Mouse (Mus musculus): ENCODE data around the gene Hist1h2ai. TPM values are rescaled to one million over a fixed set of nuclear protein-coding genes. Genes with fewer than 3 reads are reported as not detected.

Gene Hist1h2ai
- polyA plus RNA-seq (2017; shearing (Covaris generic)), result not detected

GRCm38 (mm10) chr13:21715864-21716539 is at the start of gene Hist1h2ai, which contains the start of gene Hist1h2bl:
Gene Hist1h2ai (plus strand): TSS chr13:21716422.
Gene Hist1h2bl (minus strand): TSS chr13:21716143.

GRCm38 (mm10) chr13:21677305-21677704 is 38.9 kb upstream of the Hist1h2ai start, which contains the start of gene Olfr1360:
Gene Olfr1360 (minus strand): TSS chr13:21677405.

GRCm38 (mm10) chr13:21697811-21698210 is 18.4 kb upstream of the Hist1h2ai start, which contains the start of gene Olfr1359:
Gene Olfr1359 (plus strand): TSS chr13:21698111.

GRCm38 (mm10) chr13:21717397-21718357 is 1.5 kb downstream of the Hist1h2ai start, which contains the start of gene Hist1h3h:
Gene Hist1h3h (plus strand): TSS chr13:21717659.

GRCm38 (mm10) chr13:21721757-21722372 is 5.6 kb downstream of the Hist1h2ai start, which contains the start of gene Hist1h2bm:
Gene Hist1h2bm (plus strand): TSS chr13:21722044.

GRCm38 (mm10) chr13:21734906-21735767 is 18.9 kb downstream of the Hist1h2ai start, which contains the start of gene Hist1h4j:
Gene Hist1h4j (plus strand): TSS chr13:21735064.

GRCm38 (mm10) chr13:21750159-21751017 is 34.2 kb downstream of the Hist1h2ai start, which contains the start of gene Hist1h4k:
Gene Hist1h4k (minus strand): TSS chr13:21750505.

GRCm38 (mm10) chr13:21753524-21754285 is 37.5 kb downstream of the Hist1h2ai start, which contains the start of the genes Hist1h2ak and Hist1h2bn:
Gene Hist1h2ak (minus strand): TSS chr13:21753827.
Gene Hist1h2bn (plus strand): TSS chr13:21754123.

Other genes starting within 250 kb of the Hist1h2ai start
- not detected for gene Nkapl, start 247.9 kb upstream of the Hist1h2ai start, polyA plus RNA-seq (2017; shearing (Covaris generic))
- not detected for gene Zkscan4, start 237.5 kb upstream of the Hist1h2ai start, polyA plus RNA-seq (2017; shearing (Covaris generic))
- gene Gm10065, start 237.0 kb upstream of the Hist1h2ai start, polyA plus RNA-seq (2017; shearing (Covaris generic)), result not detected
- gene AK157302, start 221.2 kb upstream of the Hist1h2ai start, polyA plus RNA-seq (2017; shearing (Covaris generic)), result 0.20 TPM
- gene Gm11273, start 215.0 kb upstream of the Hist1h2ai start, polyA plus RNA-seq (2017; shearing (Covaris generic)), result 5.8 TPM
- 3.2 TPM for gene Zkscan8, start 185.3 kb upstream of the Hist1h2ai start, polyA plus RNA-seq (2017; shearing (Covaris generic))
- not detected for gene Olfr1366, start 173.6 kb upstream of the Hist1h2ai start, polyA plus RNA-seq (2017; shearing (Covaris generic))
- not detected for gene Olfr1535, start 156.5 kb upstream of the Hist1h2ai start, polyA plus RNA-seq (2017; shearing (Covaris generic))
- not detected for gene Olfr1364, start 134.7 kb upstream of the Hist1h2ai start, polyA plus RNA-seq (2017; shearing (Covaris generic))
- gene Olfr1362, start 102.4 kb upstream of the Hist1h2ai start, polyA plus RNA-seq (2017; shearing (Covaris generic)), result not detected
- not detected for gene Olfr11, start 73.9 kb upstream of the Hist1h2ai start, polyA plus RNA-seq (2017; shearing (Covaris generic))
- gene Olfr1361, start 53.0 kb upstream of the Hist1h2ai start, polyA plus RNA-seq (2017; shearing (Covaris generic)), result not detected
- not detected for gene Olfr1360, start 39.0 kb upstream of the Hist1h2ai start, polyA plus RNA-seq (2017; shearing (Covaris generic))
- not detected for gene Olfr1359, start 18.3 kb upstream of the Hist1h2ai start, polyA plus RNA-seq (2017; shearing (Covaris generic))
- gene Hist1h2bl, start 279 bp upstream of the Hist1h2ai start, polyA plus RNA-seq (2017; shearing (Covaris generic)), result not detected
- not detected for gene Hist1h3h, start 1.2 kb downstream of the Hist1h2ai start, polyA plus RNA-seq (2017; shearing (Covaris generic))
- not detected for gene Hist1h2bm, start 5.6 kb downstream of the Hist1h2ai start, polyA plus RNA-seq (2017; shearing (Covaris generic))
- not detected for gene Hist1h4j, start 18.6 kb downstream of the Hist1h2ai start, polyA plus RNA-seq (2017; shearing (Covaris generic))
- not detected for gene Hist1h4k, start 34.1 kb downstream of the Hist1h2ai start, polyA plus RNA-seq (2017; shearing (Covaris generic))
- not detected for gene Hist1h2ak, start 37.4 kb downstream of the Hist1h2ai start, polyA plus RNA-seq (2017; shearing (Covaris generic))
- gene Hist1h2bn, start 37.7 kb downstream of the Hist1h2ai start, polyA plus RNA-seq (2017; shearing (Covaris generic)), result 1.1 TPM
- gene Hist1h1b, start 64.2 kb downstream of the Hist1h2ai start, polyA plus RNA-seq (2017; shearing (Covaris generic)), result 0.70 TPM
- 2.5 TPM for gene Hist1h3i, start 66.9 kb downstream of the Hist1h2ai start, polyA plus RNA-seq (2017; shearing (Covaris generic))
- not detected for gene Hist1h2an, start 70.8 kb downstream of the Hist1h2ai start, polyA plus RNA-seq (2017; shearing (Covaris generic))
- not detected for gene Hist1h2bp, start 71.0 kb downstream of the Hist1h2ai start, polyA plus RNA-seq (2017; shearing (Covaris generic))
- gene Hist1h2bq, start 93.8 kb downstream of the Hist1h2ai start, polyA plus RNA-seq (2017; shearing (Covaris generic)), result 4.2 TPM
- 3.7 TPM for gene Hist1h2ao, start 94.0 kb downstream of the Hist1h2ai start, polyA plus RNA-seq (2017; shearing (Covaris generic))
- gene Hist1h4m, start 95.3 kb downstream of the Hist1h2ai start, polyA plus RNA-seq (2017; shearing (Covaris generic)), result 31.4 TPM
- 21.6 TPM for gene Hist1h4n, start 115.8 kb downstream of the Hist1h2ai start, polyA plus RNA-seq (2017; shearing (Covaris generic))
- gene Hist1h2ap, start 117.1 kb downstream of the Hist1h2ai start, polyA plus RNA-seq (2017; shearing (Covaris generic)), result 37.5 TPM
- 3.9 TPM for gene Hist1h2br, start 117.3 kb downstream of the Hist1h2ai start, polyA plus RNA-seq (2017; shearing (Covaris generic))
- 0.39 TPM for gene Zfp184, start 228.7 kb downstream of the Hist1h2ai start, polyA plus RNA-seq (2017; shearing (Covaris generic))

All from effector memory CD4-positive, alpha-beta T cell, adult 5 months (primary cell).